Mouse (Mus musculus) heart, embryonic 14.5 days (tissue): ENCODE results near the gene Olfr56. TPM values are rescaled to one million over a fixed set of nuclear protein-coding genes. Genes with fewer than 3 reads are reported as not detected.
"Not testable (repeated sequence)": the region's sequence is repeated elsewhere in the genome, so short reads cannot be mapped to it uniquely, and the experiment has no call there.

Source experiments
- ATAC-seq: fragments of 200-750 bp; cut with Nextera tagmentation; 2 replicates; pipeline ENCODE4 v1.8.0; 2017; ENCODE audit warnings: low read depth, moderate TSS enrichment; ENCODE audit not compliant: insufficient number of reproducible peaks, insufficient read depth, low FRiP score
- H3K27ac ChIP-seq, 2 experiments: fragments of 200-500 bp in 1 of 2; fragments of 300-500 bp in 1 of 2; sonication (generic) in 1 of 2; replicated peaks in 1 of 2; 2 replicates each; pipeline ENCODE4 v1.5.1; 2012 to 2014; ENCODE audit warnings: low read depth in 2 of 2, low read length in 2 of 2, control low read depth in 1 of 2, mild to moderate bottlenecking in 1 of 2, mixed read lengths in 1 of 2; ENCODE audit not compliant: control insufficient read depth in 1 of 2, insufficient read depth in 1 of 2
- H3K27me3 ChIP-seq: fragments of 300-500 bp; sonication (generic); 2 replicates; pipeline ENCODE4 v1.6.1; 2014; ENCODE audit warnings: mild to moderate bottlenecking, low read length, control low read depth; ENCODE audit not compliant: control insufficient read depth, insufficient read depth
- H3K36me3 ChIP-seq: fragments of 300-500 bp; sonication (generic); 2 replicates; pipeline ENCODE4 v1.6.1; 2014; ENCODE audit warnings: mild to moderate bottlenecking, control low read depth, low read length, mixed read lengths; ENCODE audit not compliant: control insufficient read depth, insufficient read depth
- H3K4me1 ChIP-seq, 2 experiments: fragments of 200-500 bp in 1 of 2; fragments of 300-500 bp in 1 of 2; sonication (generic) in 1 of 2; 2 replicates each; pipeline ENCODE4 v1.6.1; 2012 to 2014; ENCODE audit warnings: low read length in 2 of 2, control low read depth in 1 of 2, mixed read lengths in 1 of 2; ENCODE audit not compliant: control insufficient read depth in 2 of 2, insufficient read depth in 2 of 2
- H3K4me2 ChIP-seq: fragments of 300-500 bp; sonication (generic); 2 replicates; pipeline ENCODE4 v1.6.1; 2014; ENCODE audit warnings: mild to moderate bottlenecking, low read length
- H3K4me3 ChIP-seq, 2 experiments: fragments of 200-500 bp in 1 of 2; fragments of 300-500 bp in 1 of 2; sonication (generic) in 1 of 2; 2 replicates each; pipeline ENCODE4 v1.5.1; 2012 to 2014; ENCODE audit warnings: low read length in 2 of 2, mild to moderate bottlenecking in 2 of 2, control low read depth in 1 of 2, low read depth in 1 of 2, moderate library complexity in 1 of 2; ENCODE audit not compliant: control insufficient read depth in 1 of 2, insufficient read depth in 1 of 2
- H3K9ac ChIP-seq: fragments of 300-500 bp; sonication (generic); 2 replicates; pipeline ENCODE4 v1.6.1; 2014; ENCODE audit warnings: mild to moderate bottlenecking, low read length
- H3K9me3 ChIP-seq: fragments of 300-500 bp; sonication (generic); 2 replicates; pipeline ENCODE4 v1.6.1; 2016; ENCODE audit warnings: low read length, control low read depth; ENCODE audit not compliant: control insufficient read depth
- WGBS: fragments of 180-500 bp; shearing (Covaris S2); extraction: QIAGEN DNeasy Blood & Tissue Kit; methylation state at CpG from one replicate; pipeline ENCODE4 v1.1.7; 2014; 5-methylcytosine and 5-hydroxymethylcytosine counted together
- polyA plus RNA-seq: library from polyadenylated mRNA; unstranded; fragments of >200 nt; fragmentation: Nextera tagmentation; extraction: Ambion mirVana; gene quantifications from 2 replicates; pipeline ENCODE4 v1.2.1, GENCODE M21; 2014

Olfr56 gene
- polyA plus RNA-seq, 1 experiment from 2014 or later: not detected

DNA sequence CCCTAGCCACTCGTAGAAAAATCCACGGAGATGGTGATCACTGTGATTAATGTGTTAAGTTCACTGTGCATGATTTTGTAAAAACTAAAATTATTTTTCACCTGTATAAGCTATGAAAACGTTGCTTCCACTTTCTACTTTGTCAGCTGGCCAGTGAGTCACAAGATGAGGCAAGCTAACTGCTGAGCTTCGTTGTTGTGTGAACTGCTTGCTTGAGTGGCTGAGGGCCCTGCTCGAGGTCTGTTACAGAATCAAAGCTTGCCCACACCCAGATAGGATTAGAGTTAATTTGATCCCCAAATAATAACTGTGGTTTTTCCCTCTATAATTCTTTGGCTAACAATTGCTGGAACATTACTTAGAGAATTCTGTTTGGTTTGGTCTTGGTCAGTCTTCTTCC lies 1.4 kb downstream of the Olfr56 start:
- H3K4me3 ChIP-seq, H3K36me3 ChIP-seq, H3K9me3 ChIP-seq, H3K9ac ChIP-seq, H3K27ac ChIP-seq, ATAC-seq, H3K27me3 ChIP-seq, H3K4me1 ChIP-seq, H3K4me2 ChIP-seq: not testable (repeated sequence)
- WGBS: no CpG with 5 or more reads among the region's 5 CpGs

DNA sequence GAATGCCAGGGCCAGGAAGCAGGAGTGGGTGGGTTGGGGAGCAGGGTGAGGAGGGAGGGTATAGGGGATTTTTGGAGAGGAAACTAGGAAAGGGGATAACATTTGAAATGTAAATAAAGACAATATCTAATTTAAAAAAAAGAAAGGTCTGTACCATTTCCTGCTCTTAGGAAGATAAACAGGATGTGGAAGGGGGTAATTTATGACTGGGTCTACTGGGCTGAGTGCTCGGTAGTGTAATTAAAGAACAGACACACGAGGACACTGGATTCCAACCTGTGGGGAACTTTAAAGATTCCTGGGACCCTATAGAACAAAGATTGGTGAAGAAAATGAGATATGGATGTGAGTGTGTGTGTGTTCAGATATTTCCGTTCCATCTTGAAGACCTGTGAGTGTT lies 4.2 kb downstream of the Olfr56 start:
- not testable (repeated sequence) for H3K27me3 ChIP-seq, H3K4me1 ChIP-seq, H3K9ac ChIP-seq, ATAC-seq, H3K27ac ChIP-seq, H3K4me3 ChIP-seq, H3K9me3 ChIP-seq, H3K4me2 ChIP-seq, H3K36me3 ChIP-seq
- WGBS: no CpG with 5 or more reads among the region's 3 CpGs

DNA sequence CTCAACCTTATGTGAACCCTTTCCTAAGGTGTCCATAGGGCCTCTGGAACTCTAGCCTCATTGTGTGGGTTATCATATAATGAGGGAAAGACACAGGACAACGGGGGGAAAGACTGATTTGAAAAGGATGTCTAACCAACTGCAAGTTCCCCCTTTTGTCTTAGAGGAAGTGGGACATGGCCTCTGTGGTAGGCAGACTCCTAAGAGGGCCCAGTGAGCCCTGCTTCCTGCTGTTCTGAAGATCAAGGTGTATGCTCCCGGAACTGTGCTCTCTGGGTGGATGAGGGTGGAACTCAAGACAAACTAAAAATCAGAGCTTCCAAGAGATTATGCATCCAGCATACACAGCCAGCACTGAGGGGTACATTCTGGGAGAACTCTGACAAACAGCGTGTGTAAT lies 9.5 kb downstream of the Olfr56 start:
- H3K4me2 ChIP-seq, H3K4me1 ChIP-seq, H3K9ac ChIP-seq, H3K4me3 ChIP-seq, H3K9me3 ChIP-seq, ATAC-seq, H3K27ac ChIP-seq, H3K36me3 ChIP-seq, H3K27me3 ChIP-seq: not testable (repeated sequence)
- 76% methylated on average over 2 of the region's 3 CpGs for WGBS

DNA sequence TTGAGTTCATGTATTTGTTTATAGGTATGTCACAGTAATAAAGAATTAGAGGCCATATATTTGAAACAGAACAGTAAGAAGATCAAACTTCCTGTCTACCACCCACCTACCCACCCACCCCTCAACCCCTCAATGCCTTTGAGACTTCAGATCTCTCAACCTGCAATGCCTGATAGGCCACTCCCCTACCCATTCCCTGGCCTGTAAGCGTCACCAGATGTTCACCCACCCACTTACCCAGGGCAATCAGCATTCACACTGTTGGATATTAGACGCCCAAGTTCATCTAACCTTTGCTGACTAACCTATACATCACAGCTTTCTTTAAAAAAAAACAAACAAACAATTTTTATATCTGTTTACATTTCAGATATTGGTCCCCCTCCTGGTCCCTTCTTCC lies 11.3 kb downstream of the Olfr56 start:
- not testable (repeated sequence) for H3K9ac ChIP-seq, H3K27me3 ChIP-seq, H3K4me2 ChIP-seq, H3K4me3 ChIP-seq, H3K9me3 ChIP-seq, ATAC-seq, H3K36me3 ChIP-seq, H3K4me1 ChIP-seq, H3K27ac ChIP-seq
- 70% methylated on average over 1 of the region's 2 CpGs for WGBS

DNA sequence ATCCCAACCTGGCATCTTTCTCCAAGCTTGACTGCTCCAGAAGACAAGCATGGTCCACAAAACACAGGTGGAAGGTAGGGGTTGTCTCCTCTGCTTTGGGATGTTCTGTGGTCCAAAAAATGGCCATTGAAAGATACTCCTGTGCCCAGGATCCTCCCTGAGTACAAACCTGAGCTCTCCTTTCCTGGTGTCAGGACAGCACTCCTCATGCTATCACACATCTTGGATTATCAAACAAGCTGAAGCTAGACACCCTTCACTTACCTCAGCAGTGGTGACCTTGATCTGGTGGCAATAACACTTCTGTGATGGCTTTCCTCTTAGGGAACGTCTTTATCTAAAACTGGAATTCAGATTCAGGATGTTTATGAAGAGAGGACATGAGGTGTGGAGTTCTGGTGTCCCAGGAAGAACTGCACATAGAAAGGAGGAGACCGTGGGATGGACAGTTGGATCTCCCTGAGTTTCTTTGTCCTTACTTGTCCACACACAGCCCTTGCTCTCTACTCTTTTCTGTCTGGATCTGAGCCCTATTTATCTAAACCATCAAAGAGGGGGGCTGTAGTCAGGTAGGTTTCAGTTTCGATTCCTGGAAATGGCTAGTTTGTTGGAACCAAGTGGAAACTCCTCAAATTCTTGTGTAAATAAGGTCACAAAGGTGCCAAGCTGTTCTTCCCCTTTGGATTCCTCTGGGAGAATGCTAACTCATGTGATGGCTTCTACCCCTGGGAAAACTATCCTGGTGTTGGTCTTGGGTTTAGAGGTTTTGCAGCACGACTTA lies 13.2 kb downstream of the Olfr56 start, which contains the start of gene Gm12185:
Gene Gm12185 (minus strand): TSS at position 487 of the 781 bp plus-strand sequence.
- not testable (repeated sequence) for H3K4me1 ChIP-seq, H3K27ac ChIP-seq, H3K9me3 ChIP-seq, H3K4me2 ChIP-seq, H3K27me3 ChIP-seq, H3K9ac ChIP-seq, H3K36me3 ChIP-seq, ATAC-seq, H3K4me3 ChIP-seq
- 50% methylated on average over 4 of the region's 4 CpGs for WGBS

DNA sequence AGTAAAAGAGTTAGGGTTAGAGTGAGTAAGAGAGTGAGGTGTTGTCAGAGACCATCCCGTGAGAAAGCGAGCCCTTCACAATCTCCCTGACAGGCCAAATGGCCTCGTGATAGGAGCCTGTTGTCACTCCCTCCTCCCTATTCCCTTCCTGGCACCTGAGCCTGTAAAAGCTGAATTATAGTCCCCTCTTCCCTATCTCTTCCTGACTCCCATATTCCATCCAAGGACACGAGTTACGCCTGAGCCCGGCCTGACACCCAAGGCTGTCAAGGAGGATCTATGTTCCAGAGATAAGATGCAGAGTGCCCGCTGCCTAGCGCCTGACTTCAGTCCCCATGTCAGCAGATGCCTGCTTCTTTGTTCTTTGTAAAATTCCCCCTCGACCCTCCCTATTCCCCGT lies 14.6 kb downstream of the Olfr56 start:
- H3K4me2 ChIP-seq, H3K9ac ChIP-seq, H3K9me3 ChIP-seq, ATAC-seq, H3K4me3 ChIP-seq, H3K36me3 ChIP-seq, H3K4me1 ChIP-seq, H3K27me3 ChIP-seq, H3K27ac ChIP-seq: not testable (repeated sequence)
- WGBS: 7% methylated on average over 10 of the region's 10 CpGs

DNA sequence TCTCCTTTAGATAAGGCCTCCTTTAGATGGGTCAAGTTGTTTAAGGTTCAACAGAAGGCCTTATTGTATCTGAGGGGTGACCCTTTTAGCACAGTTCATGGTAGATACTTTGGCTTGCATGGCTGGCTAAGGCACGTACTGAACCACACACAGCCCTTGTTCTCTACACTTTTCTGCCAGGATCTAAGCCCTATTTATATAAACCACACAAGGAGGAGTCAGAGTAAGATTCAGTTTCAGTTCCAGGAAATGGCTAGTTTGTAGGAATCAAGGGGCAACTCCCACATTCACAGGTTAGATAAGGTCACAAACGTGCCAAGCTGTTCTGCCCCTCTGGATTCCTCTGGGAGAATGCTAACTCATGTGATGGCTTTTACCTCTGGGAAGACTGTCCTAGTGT lies 15.3 kb downstream of the Olfr56 start, which contains the start of gene Tgtp1:
Gene Tgtp1 (minus strand): TSS at position 155 of the 400 bp plus-strand sequence.
- not testable (repeated sequence) for H3K4me3 ChIP-seq, H3K36me3 ChIP-seq, ATAC-seq, H3K27ac ChIP-seq, H3K9ac ChIP-seq, H3K4me2 ChIP-seq, H3K9me3 ChIP-seq, H3K4me1 ChIP-seq, H3K27me3 ChIP-seq
- 51% methylated on average over 2 of the region's 2 CpGs for WGBS

DNA sequence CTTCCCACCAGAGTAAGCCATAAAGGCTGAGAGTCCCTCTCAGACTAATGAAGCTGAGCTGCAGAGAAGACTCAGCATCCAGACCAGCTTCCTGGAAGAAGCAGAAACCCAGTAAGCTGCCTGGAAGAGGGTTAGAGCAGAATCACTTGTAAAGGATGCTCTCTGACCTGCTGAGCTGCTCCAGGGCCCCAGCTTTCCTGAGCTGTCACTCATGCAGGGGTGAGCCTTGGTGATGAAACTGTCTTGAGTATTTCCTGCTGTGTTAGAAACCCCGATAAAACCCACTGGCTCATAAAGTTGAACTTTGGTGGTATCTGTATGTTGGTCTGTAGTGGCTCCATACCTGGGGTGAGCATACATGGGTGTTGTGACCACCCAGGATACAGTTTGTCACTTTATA lies 21.7 kb downstream of the Olfr56 start:
- not testable (repeated sequence) for H3K9me3 ChIP-seq, H3K36me3 ChIP-seq, H3K4me3 ChIP-seq, H3K27me3 ChIP-seq, H3K9ac ChIP-seq, H3K4me1 ChIP-seq, H3K4me2 ChIP-seq, ATAC-seq, H3K27ac ChIP-seq
- 57% methylated on average over 1 of the region's 1 CpGs for WGBS
